Mouse (Mus musculus): ENCODE results near the gene Gm6408. TPM values are rescaled to one million over a fixed set of nuclear protein-coding genes. Genes with fewer than 3 reads are reported as not detected.
"Not testable (repeated sequence)": the region's sequence is repeated elsewhere in the genome, so short reads cannot be mapped to it uniquely, and the experiment has no call there.

The Gm6408 gene
- total and polyA plus RNA-seq, 3 experiments, result not detected

- H3K9ac ChIP-seq (ENCODE audit: control insufficient read depth, low read depth, low read length, poor library complexity, severe bottlenecking), result no peak overlapping the region
- H3K4me1 ChIP-seq (ENCODE audit: control insufficient read depth in 1 of 2, insufficient read depth in 2 of 2, low read length in 2 of 2), result no peaks in the 10 kb centered on the region
- no peak overlapping the region for H3K4me3 ChIP-seq (ENCODE audit: control insufficient read depth in 1 of 2, insufficient read depth in 1 of 2, low read depth in 2 of 2, low read length in 2 of 2)
- H3K9me3 ChIP-seq (replicated peaks; ENCODE audit: insufficient read depth, low read length), result no peaks in the 10 kb centered on the region
- no peak for DNase-seq (ENCODE audit: low read depth, low spot score)
- H3K36me3 ChIP-seq (ENCODE audit: control insufficient read depth in 1 of 2, insufficient read depth in 2 of 2, low read length in 2 of 2), result no peaks in the 10 kb centered on the region
- H3K79me2 ChIP-seq (ENCODE audit: control insufficient read depth, insufficient read depth, low read length, poor library complexity), result no peaks in the 10 kb centered on the region
- no peaks in the 10 kb centered on the region for H3K27me3 ChIP-seq (ENCODE audit: control insufficient read depth in 1 of 2, insufficient read depth in 2 of 2, low read length in 2 of 2)
- H3K27ac ChIP-seq (ENCODE audit: control insufficient read depth, low read depth, low read length), result no peak overlapping the region
- TF ChIP-seq ZC3H11A (IDR thresholded peaks at IDR 0.05; ENCODE audit: low read depth, low read length) (no peak), ZKSCAN1 (IDR thresholded peaks at IDR 0.05; ENCODE audit: low read depth, low read length) (no peak), USF2 (IDR thresholded peaks at IDR 0.05; ENCODE audit: borderline replicate concordance in 1 of 2, insufficient read depth in 1 of 2, low read depth in 1 of 2, low read length in 2 of 2) (no peak), MAFK (IDR thresholded peaks at IDR 0.05; ENCODE audit: borderline replicate concordance, low read depth, low read length) (no peak), NELFE (IDR thresholded peaks at IDR 0.05; ENCODE audit: low read depth, low read length) (no peak), RCOR1 (IDR thresholded peaks at IDR 0.05; ENCODE audit: low read depth, low read length) (no peak), EP300 (IDR thresholded peaks at IDR 0.05; ENCODE audit: low read depth in 1 of 2, low read length in 2 of 2) (no peak), SIN3A (IDR thresholded peaks at IDR 0.05; ENCODE audit: low read length) (no peak), MYB (IDR thresholded peaks at IDR 0.05; ENCODE audit: low read depth, low read length) (no peak), CHD1 (IDR thresholded peaks at IDR 0.05; ENCODE audit: low read depth, low read length) (no peak), USF1 (IDR thresholded peaks at IDR 0.05; ENCODE audit: low read depth, low read length) (no peak), UBTF (IDR thresholded peaks at IDR 0.05; ENCODE audit: borderline replicate concordance, insufficient read depth, low read depth, low read length) (no peak), POLR2AphosphoS5 (IDR thresholded peaks at IDR 0.05; ENCODE audit: borderline replicate concordance, low read depth, low read length) (no peak), ELF1 (IDR thresholded peaks at IDR 0.05; ENCODE audit: low read depth, low read length) (no peak), TBP (IDR thresholded peaks at IDR 0.05; ENCODE audit: low read depth, low read length) (no peak), BHLHE40 (IDR thresholded peaks at IDR 0.05; ENCODE audit: borderline replicate concordance, low read depth, low read length) (no peak), ETS1 (IDR thresholded peaks at IDR 0.05; ENCODE audit: low read depth, low read length) (no peak), MXI1 (IDR thresholded peaks at IDR 0.05; ENCODE audit: low read depth, low read length) (no peak), RAD21 (IDR thresholded peaks at IDR 0.05; ENCODE audit: low read depth, low read length) (no peak)
Measured at GRCm38 (mm10) chr5:146471821-146472220, 9.9 kb upstream of the Gm6408 start.

GRCm38 (mm10) chr5:146479564-146479963 lies 2.2 kb upstream of the Gm6408 start:
- not testable (repeated sequence) for H3K79me2 ChIP-seq (ENCODE audit: control insufficient read depth, insufficient read depth, low read length, poor library complexity); H3K4me3 ChIP-seq (ENCODE audit: control insufficient read depth in 1 of 2, insufficient read depth in 1 of 2, low read depth in 2 of 2, low read length in 2 of 2); H3K27me3 ChIP-seq (ENCODE audit: control insufficient read depth in 1 of 2, insufficient read depth in 2 of 2, low read length in 2 of 2); H3K9ac ChIP-seq (ENCODE audit: control insufficient read depth, low read depth, low read length, poor library complexity, severe bottlenecking); H3K9me3 ChIP-seq (replicated peaks; ENCODE audit: insufficient read depth, low read length); H3K27ac ChIP-seq (ENCODE audit: control insufficient read depth, low read depth, low read length); H3K4me1 ChIP-seq (ENCODE audit: control insufficient read depth in 1 of 2, insufficient read depth in 2 of 2, low read length in 2 of 2); H3K36me3 ChIP-seq (ENCODE audit: control insufficient read depth in 1 of 2, insufficient read depth in 2 of 2, low read length in 2 of 2)
- peak; percentile 31 for DNase-seq (ENCODE audit: low read depth, low spot score)
- peak; percentile 49 for TF ChIP-seq RAD21 (IDR thresholded peaks at IDR 0.05; ENCODE audit: low read depth, low read length)
- peak; percentile 64 for TF ChIP-seq SMC3 (IDR thresholded peaks at IDR 0.05; ENCODE audit: low read depth, low read length)
- TF ChIP-seq CTCF (IDR thresholded peaks at IDR 0.05 in 2 of 3, conservative IDR thresholded peaks at IDR 0.05 in 1 of 3; ENCODE audit: control insufficient read depth in 1 of 3, insufficient read depth in 1 of 3, low read depth in 2 of 3, low read length in 3 of 3, poor library complexity in 1 of 3, severe bottlenecking in 1 of 3), result peak; percentile 28 to 59 (median 51); a peak in 5 of 6 replicates
- peak; percentile 23; the same call in 1 of the 2 replicates for TF ChIP-seq ZC3H11A (IDR thresholded peaks at IDR 0.05; ENCODE audit: low read depth, low read length)

All from MEL (cell line).